Mouse (Mus musculus): Measurements from ENCODE around the gene Bmi1.

DNA sequence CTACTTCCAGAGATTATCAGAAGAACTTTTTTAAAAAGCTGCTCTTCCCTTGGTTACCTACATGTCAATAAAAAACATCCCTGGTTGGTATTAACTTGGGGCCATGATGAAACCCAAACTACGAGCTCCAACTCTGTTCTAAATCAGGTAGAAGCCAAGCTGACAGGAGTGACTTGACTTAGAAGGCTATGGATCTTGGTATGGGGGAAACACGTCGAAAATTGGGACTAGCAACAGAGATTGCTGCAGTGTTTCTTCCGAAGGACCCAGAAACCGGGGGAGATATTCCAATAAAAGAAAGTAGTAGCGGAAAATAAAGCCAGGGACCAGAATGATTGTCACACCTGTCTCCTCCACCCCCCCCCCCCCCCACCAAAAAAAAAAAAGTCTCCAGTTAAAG is 11.5 kb downstream of the Bmi1 start:
- no peak for TF ChIP-seq CTCF (conservative IDR thresholded peaks at IDR 0.05; ENCODE audit: low read length)
- no peak for TF ChIP-seq NANOG (IDR thresholded peaks at IDR 0.05; ENCODE audit: borderline replicate concordance, low read length)
- TF ChIP-seq POU5F1 (IDR thresholded peaks at IDR 0.05; ENCODE audit: borderline replicate concordance, low read length) = no peak

All from E14TG2a.4 (cell line).